Mouse (Mus musculus) liver, embryonic 18 days (tissue): ENCODE data around the gene Pbrm1. TPM values are rescaled to one million over a fixed set of nuclear protein-coding genes. Genes with fewer than 3 reads are reported as not detected.

Experiments
- polyA plus RNA-seq: library from polyadenylated mRNA; depleted of rRNA; stranded (reverse); fragments of >200 nt; gene quantifications from 2 replicates; pipeline ENCODE4 v1.2.3, GENCODE M21; 2012; rRNA removed

The Pbrm1 gene
- polyA plus RNA-seq, result 7.2 and 7.4 TPM in 2 replicates

DNA sequence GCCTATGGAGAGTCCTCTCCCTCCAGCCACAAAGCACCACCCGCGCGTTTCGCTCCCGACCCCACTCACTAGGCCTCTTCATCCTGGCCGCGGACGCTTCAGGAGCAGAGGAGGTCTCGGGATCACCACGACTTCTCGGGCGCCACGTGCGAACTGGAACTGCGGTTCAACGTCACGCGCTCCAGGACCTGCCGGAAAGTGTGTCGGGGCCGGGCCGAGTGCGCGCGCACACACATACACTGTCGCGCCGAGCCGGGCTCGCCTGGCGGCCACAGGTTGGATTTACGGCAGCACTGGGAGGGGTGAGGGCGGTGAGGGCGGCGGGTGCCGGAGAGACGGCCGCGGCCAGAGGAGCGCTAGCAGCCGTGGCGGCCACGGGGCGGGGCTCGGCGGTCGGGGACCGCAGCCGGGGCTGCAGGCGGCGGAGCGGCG lies at the start of gene Pbrm1, which contains the start of gene Gnl3:
TSS of gene Pbrm1 (plus strand) at position 279 of the 432 bp plus-strand sequence.
TSS of gene Gnl3 (minus strand) at position 293 of the 432 bp plus-strand sequence.

DNA sequence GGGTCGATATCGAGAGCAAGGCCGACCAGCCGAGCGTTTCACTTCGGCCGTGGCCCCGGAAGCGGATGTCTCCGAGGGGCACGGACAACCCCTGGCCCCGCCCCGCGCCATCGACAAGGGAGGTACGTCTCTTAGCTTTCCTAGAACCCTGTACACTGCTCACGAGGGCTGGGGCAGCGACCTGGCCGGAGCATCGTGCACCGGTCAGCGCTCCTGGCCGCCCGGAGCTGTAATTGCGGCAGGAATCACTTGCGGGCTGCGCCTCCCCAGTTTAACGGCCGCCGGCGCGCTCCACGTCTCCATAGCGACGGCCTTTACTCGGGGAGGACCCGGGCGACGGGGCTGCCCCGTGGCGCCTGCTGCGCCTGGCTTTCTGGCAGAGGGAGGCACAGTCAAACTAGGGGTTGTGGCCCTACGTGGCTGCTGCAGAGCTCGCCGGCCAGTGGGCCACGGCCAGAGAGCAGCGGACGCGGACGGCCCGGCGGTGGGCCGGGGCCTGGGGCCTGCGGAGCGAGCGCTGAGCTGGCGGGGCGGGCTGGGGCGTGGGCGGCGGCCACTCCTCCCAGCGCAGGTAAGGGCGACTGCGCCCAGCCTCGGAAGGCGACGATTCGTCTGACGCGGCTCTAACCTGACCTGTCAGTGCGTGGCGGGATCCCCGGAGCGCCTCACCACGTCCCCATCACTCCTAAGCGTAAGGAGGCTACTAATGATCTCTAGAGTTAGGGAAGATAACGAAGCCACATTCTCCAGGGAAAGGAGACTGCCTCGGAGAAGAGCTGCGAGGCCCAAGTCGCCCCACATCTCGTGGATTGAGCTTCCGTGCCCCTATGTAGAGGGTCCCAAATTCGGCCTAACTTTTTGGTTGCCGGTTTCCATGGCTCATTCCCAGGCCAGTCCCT lies 17.4 kb upstream of the Pbrm1 start, which contains the start of the genes Glt8d1 and Spcs1:
TSS of gene Glt8d1 (plus strand) at position 94 of the 899 bp plus-strand sequence.
TSS of gene Spcs1 (minus strand) at position 366 of the 899 bp plus-strand sequence.

DNA sequence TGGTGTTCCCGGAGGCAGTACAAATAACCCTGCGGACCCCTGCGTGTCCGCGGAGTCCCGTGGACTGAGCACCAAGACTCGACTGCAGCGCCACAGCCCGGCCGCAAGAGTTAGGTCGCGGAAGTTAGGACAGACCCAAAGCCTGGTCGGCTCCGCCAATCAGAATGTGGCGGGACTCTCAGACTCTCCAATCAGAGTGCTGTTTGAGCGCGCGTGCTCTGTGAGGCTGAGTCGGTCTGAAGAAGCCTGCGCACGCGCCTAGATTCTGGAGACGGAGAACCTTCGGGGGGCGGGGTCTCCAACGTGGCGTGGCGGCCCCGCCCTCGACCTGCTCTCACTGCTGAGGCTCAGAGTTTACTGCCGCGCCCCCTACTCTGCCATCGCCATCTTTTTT lies 109.9 kb downstream of the Pbrm1 start, which contains the start of gene Smim4:
TSS of gene Smim4 (minus strand) at position 131 of the 394 bp plus-strand sequence.

DNA sequence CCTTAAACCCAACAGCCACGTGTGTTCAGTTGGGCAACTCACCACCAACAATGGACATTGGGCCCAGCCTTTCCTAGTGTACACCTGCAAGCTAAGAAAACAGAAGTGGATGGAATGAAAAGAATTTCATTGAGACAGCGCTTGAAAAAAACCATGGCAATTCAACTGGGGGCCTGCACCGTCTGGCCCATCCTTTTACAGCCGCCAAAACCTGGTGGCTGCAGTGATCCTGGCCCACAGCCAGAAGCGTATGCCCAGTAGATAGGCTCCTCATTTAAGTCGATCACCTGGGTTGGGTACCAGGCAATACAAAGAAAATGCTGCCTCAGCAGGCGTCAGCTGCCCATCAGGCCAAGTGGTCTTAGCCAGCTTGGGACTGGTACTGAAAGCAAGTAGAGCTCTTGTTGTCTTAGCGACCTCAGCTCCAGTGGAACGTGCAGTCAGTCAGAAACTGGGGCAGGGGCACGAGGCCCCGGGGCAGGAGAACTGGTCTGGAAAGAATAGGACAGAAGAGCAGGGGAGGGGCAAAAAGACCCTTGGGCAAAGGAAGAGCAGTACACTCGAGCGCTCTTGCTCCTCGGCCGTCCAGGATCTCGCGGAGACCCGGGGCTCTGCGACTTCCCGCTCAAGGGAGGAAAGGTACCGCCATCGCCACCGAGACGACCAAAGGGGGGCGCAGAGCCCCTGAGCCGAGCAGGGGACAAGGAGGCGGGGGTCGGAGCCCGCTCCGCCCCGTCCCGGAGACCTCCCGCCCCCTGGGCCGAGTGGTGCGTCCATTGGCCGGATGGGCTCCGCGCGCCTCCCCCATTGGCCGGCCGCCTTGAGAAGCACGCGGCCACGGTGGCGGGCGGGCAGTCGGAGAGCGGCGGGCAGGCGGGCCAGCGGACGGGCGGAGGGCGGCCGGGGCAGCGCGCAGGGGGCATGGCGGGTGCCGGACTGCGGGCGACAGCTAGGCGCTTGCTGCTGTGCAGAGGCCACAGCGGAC lies 111.6 kb downstream of the Pbrm1 start, which contains the start of gene Nt5dc2:
TSS of gene Nt5dc2 (plus strand) at position 818 of the 985 bp plus-strand sequence.

DNA sequence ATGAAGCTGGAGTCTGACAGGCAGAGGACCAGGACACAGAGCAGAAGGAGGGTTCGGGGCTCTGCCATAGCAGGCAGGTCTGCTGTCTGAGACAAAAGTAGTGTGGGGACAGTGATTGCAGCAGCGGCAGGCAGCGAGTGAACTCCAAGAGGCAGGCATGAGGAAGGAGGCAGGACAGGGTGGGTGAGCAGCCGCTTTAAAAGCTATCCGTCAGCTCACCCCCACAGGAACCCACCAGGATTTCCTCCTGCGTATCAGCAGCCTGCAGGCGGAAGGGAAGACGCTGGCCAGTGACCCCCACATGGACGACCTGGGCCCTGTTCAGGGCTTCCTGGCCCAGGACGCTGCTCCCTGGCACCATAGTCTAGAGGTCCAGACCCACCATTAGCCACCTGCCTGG lies 149.5 kb downstream of the Pbrm1 start, which contains the start of gene Stab1:
TSS of gene Stab1 (minus strand) at position 217 of the 400 bp plus-strand sequence.

Other genes with a start within 250 kb of the Pbrm1 start
- gene Tmem110, start 193.5 kb upstream of the Pbrm1 start, polyA plus RNA-seq, result 6.0 and 7.1 TPM in 2 replicates
- gene Mustn1, start 139.9 kb upstream of the Pbrm1 start, polyA plus RNA-seq, result 1.9 and 2.0 TPM in 2 replicates
- gene Itih4, start 132.7 kb upstream of the Pbrm1 start, polyA plus RNA-seq, result 481 and 488 TPM in 2 replicates
- 1,079 and 1,347 TPM in 2 replicates for gene Itih3, start 95.4 kb upstream of the Pbrm1 start, polyA plus RNA-seq
- gene Itih1, start 75.8 kb upstream of the Pbrm1 start, polyA plus RNA-seq, result 142 and 148 TPM in 2 replicates
- gene Nek4, start 67.8 kb upstream of the Pbrm1 start, polyA plus RNA-seq, result 2.3 and 2.6 TPM in 2 replicates
- 16.6 and 20.6 TPM in 2 replicates for gene Glt8d1, start 17.7 kb upstream of the Pbrm1 start, polyA plus RNA-seq
- 231 and 239 TPM in 2 replicates for gene Spcs1, start 17.5 kb upstream of the Pbrm1 start, polyA plus RNA-seq
- gene Gnl3, start within 50 bp of the Pbrm1 start, polyA plus RNA-seq, result 50.8 and 54.5 TPM in 2 replicates
- gene Smim4, start 109.8 kb downstream of the Pbrm1 start, polyA plus RNA-seq, result 20.7 and 25.1 TPM in 2 replicates
- 145 and 192 TPM in 2 replicates for gene Nt5dc2, start 111.9 kb downstream of the Pbrm1 start, polyA plus RNA-seq
- gene Stab1, start 149.5 kb downstream of the Pbrm1 start, polyA plus RNA-seq, result 29.0 and 38.2 TPM in 2 replicates
- gene Tnnc1, start 189.2 kb downstream of the Pbrm1 start, polyA plus RNA-seq, result 8.8 and 16.5 TPM in 2 replicates
- gene Nisch, start 197.8 kb downstream of the Pbrm1 start, polyA plus RNA-seq, result 112 and 137 TPM in 2 replicates
- gene Sema3g, start 198.7 kb downstream of the Pbrm1 start, polyA plus RNA-seq, result 0.13 and 0.20 TPM in 2 replicates
- 2.7 and 2.8 TPM in 2 replicates for gene Phf7, start 232.2 kb downstream of the Pbrm1 start, polyA plus RNA-seq
- 20.3 and 22.6 TPM in 2 replicates for gene Bap1, start 232.3 kb downstream of the Pbrm1 start, polyA plus RNA-seq